Mouse (Mus musculus): ENCODE results near the gene Med13l.

Gene Med13l

GRCm38 (mm10) chr5:118732651-118733050, 172.2 kb downstream of the Med13l start:
- DNase-seq (ENCODE audit: low spot score) = no peak

GRCm38 (mm10) chr5:118733566-118733965, 173.1 kb downstream of the Med13l start:
- no peak for DNase-seq (ENCODE audit: low spot score)

GRCm38 (mm10) chr5:118734455-118734854, 174.0 kb downstream of the Med13l start:
- DNase-seq (ENCODE audit: low spot score) = no peak

- DNase-seq (ENCODE audit: low spot score) = no peak
These were observed 175.3 kb downstream of the Med13l start for GRCm38 (mm10) chr5:118735738-118736137.

GRCm38 (mm10) chr5:118737548-118737947, 177.1 kb downstream of the Med13l start:
- no peak for DNase-seq (ENCODE audit: low spot score)

- DNase-seq (ENCODE audit: low spot score) = no peak
These were observed 182.6 kb downstream of the Med13l start for GRCm38 (mm10) chr5:118743067-118743466.

GRCm38 (mm10) chr5:118747026-118747425, 186.5 kb downstream of the Med13l start:
- no peak for DNase-seq (ENCODE audit: low spot score)

- no peak for DNase-seq (ENCODE audit: low spot score)
These were observed 191.1 kb downstream of the Med13l start for GRCm38 (mm10) chr5:118751446-118752179.

GRCm38 (mm10) chr5:118752868-118753267, 192.4 kb downstream of the Med13l start:
- DNase-seq (ENCODE audit: low spot score) = no peak

GRCm38 (mm10) chr5:118753471-118754044, 193.1 kb downstream of the Med13l start:
- no peak for DNase-seq (ENCODE audit: low spot score)

GRCm38 (mm10) chr5:118754191-118754759, 193.8 kb downstream of the Med13l start:
- no peak for DNase-seq (ENCODE audit: low spot score)

GRCm38 (mm10) chr5:118756078-118756477, 195.6 kb downstream of the Med13l start:
- DNase-seq (ENCODE audit: low spot score) = no peak

- peak; percentile 36 for DNase-seq (ENCODE audit: low spot score)
These were observed 197.2 kb downstream of the Med13l start for GRCm38 (mm10) chr5:118757396-118758301.

- no peak for DNase-seq (ENCODE audit: low spot score)
These were observed 200.5 kb downstream of the Med13l start for GRCm38 (mm10) chr5:118760986-118761385.

GRCm38 (mm10) chr5:118762499-118763185, 202.2 kb downstream of the Med13l start:
- no peak for DNase-seq (ENCODE audit: low spot score)

GRCm38 (mm10) chr5:118763353-118763752, 202.9 kb downstream of the Med13l start:
- DNase-seq (ENCODE audit: low spot score) = no peak

- DNase-seq (ENCODE audit: low spot score) = no peak
These were observed 208.7 kb downstream of the Med13l start for GRCm38 (mm10) chr5:118769143-118769542.

- no peak for DNase-seq (ENCODE audit: low spot score)
These were observed 213.4 kb downstream of the Med13l start for GRCm38 (mm10) chr5:118773866-118774265.

- DNase-seq (ENCODE audit: low spot score) = no peak
These were observed 215.9 kb downstream of the Med13l start for GRCm38 (mm10) chr5:118776396-118776795.

GRCm38 (mm10) chr5:118781598-118781997, 221.1 kb downstream of the Med13l start:
- no peak for DNase-seq (ENCODE audit: low spot score)

- DNase-seq (ENCODE audit: low spot score) = no peak
These were observed 221.7 kb downstream of the Med13l start for GRCm38 (mm10) chr5:118782139-118782538.

- DNase-seq (ENCODE audit: low spot score) = no peak
These were observed 228.7 kb downstream of the Med13l start for GRCm38 (mm10) chr5:118789226-118789625.
